Mouse (Mus musculus): Measurements from ENCODE around the gene Bbs12.

Bbs12 gene

DNA sequence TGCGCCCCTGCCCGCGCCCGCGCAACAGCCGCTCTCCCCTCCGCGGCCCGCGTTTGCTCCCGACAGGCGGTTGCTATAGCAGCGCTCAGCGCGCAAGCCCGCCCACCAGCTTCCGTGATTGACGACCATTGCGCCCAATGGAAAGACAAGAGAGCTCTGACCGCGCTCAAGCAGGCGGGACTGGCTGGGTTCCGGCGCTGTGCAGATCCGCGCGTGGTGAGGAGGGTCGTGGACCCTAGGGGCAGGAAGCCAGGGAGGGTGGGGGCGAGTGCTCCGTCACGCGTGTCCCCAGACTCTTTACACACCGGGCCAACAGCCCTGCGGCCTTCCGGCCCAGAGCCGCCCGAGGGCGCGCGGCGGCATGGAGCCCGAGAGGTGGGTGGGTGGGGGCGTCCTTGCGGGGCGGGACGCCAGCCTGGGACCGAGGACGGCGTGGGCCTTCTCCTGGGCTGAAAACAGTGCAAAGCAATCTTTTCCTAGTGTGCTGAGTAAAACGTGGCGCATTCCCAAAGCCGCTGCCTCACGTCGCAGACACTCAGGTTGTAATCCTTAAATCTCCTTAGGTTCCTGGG is at the start of gene Bbs12, which contains the start of gene Cetn4:
Gene Bbs12 (plus strand): TSS at position 185 of the 572 bp plus-strand sequence.
Gene Cetn4 (minus strand): TSS at position 339 of the 572 bp plus-strand sequence.
- DNase-seq (ENCODE audit: low read depth, low spot score) = peak; percentile 96

DNA sequence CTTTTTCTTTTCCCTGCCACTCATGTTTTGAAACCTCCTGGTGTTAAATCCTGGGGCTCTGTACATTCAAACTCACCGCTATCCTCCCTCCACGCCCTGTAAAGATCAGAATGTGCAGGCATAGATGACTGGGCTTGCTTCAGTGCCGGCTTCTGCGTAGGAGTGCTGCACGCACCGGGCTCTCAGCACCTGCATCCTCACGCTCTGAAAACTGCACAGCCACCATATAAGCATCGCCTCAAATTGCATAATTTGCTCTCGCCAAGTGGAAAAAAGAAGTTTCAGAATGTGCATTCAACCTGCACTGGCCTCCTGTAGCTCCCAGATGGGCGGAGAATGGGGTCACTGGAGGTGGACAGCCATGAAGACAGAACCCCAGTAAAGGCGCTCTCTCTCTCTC is 44.0 kb upstream of the Bbs12 start:
- no peak for DNase-seq (ENCODE audit: low read depth, low spot score)

DNA sequence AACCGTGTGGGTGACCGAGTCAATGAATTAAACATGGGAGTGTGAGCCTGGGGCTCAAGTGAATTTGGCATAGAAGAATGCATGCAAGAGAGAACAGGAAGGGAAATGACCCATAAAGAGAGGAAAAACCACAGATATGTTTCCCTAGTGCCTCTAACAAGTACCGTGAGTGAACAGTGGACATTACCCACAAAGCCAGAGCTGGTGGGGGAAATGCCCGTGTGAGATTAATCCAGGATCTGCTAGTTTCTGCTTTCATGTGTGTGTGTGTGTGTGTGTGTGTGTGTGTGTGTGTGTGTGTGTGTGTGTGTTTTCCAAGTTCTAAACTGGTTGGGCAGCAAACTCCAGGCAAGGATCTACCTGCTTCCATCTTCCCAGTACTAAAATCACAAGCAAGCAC is 42.4 kb upstream of the Bbs12 start:
- no peak for DNase-seq (ENCODE audit: low read depth, low spot score)

DNA sequence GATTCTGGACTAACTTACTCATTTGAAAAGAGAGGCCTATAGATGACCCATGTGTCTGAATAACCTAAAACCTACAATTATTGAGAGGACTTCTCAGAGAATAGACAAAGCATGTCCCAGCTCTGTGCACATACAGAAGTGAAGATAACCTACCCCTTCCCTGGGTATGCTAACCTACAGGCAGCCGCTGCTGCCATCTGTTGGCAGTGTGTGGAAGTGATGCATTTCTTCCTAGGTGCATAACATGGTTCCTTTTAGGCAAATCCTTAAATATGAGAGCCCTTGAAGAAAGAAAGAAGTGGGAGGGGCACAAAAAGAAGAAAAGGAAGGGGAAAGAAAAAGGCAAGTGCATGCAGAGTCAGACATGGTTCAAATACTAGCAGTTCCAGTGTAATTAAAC is 41.1 kb upstream of the Bbs12 start:
- peak; percentile 61 for DNase-seq (ENCODE audit: low read depth, low spot score)

DNA sequence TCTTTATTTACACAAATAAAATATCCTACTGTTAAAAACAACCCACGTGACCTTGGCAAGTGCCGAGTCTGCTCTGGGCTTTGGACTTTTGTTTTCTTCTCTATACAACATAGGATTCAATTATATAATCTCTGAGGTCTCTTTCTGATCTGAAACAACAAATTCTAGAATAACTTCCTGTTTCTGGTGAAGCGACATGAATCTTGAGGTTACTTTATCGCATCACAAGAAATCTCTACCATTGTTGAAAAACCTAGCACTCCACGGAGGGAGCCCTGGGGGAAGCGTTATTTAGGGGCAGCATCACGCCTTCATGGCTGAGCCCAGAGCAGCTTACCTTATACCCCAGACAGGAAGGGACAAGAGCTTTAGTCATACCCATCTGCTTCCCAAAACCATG is 39.3 kb upstream of the Bbs12 start:
- DNase-seq (ENCODE audit: low read depth, low spot score) = no peak

DNA sequence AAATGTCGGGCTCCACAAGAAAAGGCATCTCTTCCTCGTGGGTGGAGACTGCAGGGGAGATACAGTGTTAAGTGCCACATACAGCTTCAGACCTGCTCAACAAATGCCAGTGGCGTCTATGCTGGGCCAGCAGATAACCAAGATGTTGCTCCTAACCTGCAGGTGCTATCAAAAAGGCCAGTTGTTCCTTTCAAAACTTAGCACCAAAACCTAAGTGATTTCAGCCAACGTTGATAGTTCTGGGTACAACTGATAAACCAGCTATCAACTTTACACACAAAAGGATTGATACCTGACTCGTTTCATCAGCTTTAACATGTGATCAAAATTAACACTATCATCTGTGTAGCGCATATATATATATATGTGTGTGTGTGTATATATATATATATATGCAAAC is 37.7 kb upstream of the Bbs12 start:
- no peak for DNase-seq (ENCODE audit: low read depth, low spot score)

DNA sequence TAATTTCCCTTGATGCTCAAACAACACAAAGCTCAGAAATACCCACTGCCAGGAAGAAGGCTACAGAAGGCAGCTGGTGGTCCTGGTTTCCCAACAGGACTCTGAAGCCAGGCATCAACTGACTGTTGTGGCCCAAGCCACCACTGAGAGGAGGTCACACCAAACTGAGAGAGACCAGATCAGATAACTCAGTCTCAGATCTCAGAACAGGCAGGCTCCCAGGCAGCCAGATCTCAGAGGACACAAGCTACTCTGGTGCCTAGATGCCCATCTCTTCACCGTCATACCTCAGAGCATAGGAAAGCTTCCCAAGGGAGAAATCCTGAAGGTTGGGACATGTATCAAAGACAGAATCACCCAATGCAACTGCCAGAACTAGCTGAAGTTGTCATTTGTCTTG is 32.1 kb upstream of the Bbs12 start:
- DNase-seq (ENCODE audit: low read depth, low spot score) = no peak

DNA sequence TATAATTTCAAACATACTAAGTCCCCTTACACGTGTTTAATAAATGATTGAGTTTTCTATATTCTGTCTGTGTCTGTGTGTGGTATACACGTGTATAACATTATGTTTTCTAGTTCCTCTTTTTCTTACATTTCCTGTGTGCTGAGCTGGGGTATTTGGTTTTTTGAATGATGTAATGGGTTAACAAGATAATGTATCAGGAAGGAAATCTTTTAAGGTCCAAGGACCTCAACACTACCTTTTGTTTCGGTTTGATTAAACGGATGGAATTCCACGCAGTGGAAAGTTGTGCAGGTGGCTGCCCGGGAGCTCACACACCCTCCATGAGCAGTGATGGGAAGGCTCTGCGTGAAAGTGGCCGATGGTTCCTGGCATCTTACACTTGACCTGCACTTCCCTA is 31.5 kb upstream of the Bbs12 start:
- no peak for DNase-seq (ENCODE audit: low read depth, low spot score)

DNA sequence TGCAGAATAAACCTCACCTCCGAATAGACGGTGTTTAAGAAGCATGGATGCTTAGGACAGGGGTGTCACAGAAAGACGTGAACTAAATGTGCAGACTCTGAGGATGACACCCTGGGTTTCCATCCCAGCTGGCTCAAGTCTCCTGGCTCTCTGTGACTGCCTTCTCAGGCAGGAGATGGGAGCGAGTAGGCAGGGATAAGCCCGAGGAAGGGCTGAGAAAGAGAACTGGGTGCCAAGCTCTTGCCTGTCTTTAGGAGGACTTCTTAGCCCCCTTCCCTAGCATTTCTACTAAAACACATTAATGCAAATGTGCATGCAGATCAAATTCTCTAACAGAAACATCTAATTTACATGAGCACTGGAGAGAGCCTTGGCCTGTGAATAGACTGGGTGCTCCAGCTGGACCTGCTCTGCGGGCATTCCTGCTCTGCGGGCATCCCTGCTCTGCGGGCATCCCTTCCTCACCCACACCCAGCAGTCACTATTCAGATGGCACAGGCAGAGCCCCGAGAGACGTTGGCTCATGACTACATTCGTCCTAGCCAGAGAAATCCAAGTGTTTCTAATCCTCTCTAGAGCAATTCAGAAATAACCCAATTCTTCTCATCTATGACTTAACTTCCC is 29.9 kb upstream of the Bbs12 start:
- DNase-seq (ENCODE audit: low read depth, low spot score) = no peak

DNA sequence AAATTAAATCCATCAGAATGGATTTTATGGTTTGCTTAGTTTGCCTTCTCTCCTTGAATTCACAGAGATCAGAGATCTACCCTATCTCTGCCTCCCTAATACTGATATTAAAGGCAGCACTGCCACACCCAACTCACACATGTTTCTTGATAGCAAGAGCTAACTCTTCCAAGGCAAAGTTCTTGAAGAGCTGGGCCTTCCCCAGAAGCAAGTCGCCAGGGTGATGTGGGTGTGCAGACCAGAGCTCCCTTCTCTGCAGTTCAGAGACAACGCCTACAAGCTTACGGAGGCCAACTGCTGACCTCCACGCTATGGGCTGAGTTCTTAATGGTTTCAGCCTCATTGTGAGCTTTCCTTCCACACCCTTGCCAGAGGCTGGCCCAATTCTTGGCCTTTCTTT is 29.1 kb upstream of the Bbs12 start:
- peak; percentile 5 for DNase-seq (ENCODE audit: low read depth, low spot score)

DNA sequence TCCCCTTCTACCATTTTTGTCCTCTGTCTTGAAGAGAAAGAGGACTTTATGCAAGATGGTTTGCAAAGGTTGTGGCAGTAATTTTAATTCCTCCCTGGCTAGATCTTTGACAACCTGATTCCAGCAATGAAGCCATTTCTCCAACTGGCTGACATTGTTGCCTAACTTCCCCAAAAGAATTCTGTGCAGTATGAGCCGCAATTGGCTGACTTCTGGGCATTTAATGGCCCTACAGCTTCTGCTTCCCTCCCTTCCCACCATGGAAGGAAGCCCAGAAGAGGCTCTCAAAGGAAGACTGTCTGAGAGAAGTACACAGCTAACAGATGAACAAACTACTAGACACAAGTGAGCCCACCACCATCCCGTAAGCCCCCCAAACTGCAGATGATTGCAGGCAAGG is 23.1 kb upstream of the Bbs12 start:
- no peak for DNase-seq (ENCODE audit: low read depth, low spot score)

DNA sequence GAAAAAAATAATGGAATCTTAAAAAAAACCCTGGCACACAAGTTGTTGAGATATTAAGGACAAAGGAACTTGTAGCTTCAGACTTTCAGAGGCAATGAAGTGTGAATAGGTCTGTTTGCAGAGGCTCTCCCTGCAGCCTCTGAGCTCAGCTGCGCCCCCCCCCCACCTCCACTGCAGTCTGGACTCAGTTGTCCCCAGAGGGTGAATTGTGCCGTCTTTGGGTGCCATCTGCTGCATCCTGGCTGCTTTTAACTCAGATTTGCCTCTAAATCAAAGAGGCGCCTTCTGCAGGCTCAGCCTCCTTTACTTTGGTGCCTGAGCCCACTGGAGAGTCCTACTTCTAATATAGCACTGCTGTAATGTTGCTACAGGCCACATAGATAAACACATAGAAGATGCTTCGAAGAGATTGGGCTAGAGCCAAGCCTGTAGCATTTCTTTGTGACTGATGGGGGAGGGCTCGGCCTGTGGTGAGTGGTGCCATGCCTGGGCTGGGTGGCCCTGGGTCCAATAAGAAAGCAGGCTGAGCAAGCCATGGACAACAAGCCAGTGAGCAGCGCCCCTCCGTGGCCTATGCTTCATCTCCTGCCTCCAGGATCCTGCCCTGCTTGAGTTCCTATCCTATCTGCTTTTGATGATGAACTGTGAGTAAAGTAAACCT is 21.3 kb upstream of the Bbs12 start:
- no peak for DNase-seq (ENCODE audit: low read depth, low spot score)

DNA sequence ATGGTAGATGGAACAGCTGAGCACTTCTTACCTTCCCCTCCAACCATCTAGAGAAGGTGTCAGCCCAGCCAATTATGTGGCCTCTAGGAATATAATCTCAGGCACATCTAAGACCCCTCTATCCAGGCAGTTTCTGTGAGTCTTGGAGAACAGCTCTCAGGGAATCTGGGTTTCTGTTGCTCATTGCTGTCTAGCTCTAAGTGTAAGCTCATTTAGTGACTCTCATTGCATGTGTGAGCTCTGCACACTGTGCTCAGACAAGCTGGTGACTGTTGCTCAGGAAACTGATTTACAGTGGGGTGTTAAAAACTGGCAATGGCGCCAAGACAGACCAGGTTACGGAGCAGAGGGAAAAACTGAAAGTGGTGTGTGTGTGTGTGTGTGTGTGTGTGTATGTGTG is 20.4 kb upstream of the Bbs12 start:
- no peak for DNase-seq (ENCODE audit: low read depth, low spot score)

DNA sequence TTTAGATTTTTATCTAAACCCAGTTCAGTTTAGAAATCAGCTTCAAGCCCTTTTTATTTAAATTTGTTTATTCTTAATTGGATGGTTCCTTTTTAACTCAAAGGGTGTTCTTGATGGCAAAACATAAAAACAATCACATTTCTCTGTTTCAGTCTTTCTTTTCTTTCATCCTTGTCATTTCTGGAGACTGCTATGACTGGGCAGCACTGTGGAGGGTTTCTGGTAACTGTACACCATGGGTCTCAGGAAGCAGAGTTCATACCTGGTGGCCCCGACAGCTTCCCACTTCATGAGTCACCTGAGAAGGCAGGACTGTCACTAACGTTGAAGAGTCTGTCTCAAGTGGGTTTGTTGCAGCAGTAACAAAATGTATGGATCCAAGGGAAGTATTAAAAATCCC is 19.7 kb upstream of the Bbs12 start:
- DNase-seq (ENCODE audit: low read depth, low spot score) = no peak

DNA sequence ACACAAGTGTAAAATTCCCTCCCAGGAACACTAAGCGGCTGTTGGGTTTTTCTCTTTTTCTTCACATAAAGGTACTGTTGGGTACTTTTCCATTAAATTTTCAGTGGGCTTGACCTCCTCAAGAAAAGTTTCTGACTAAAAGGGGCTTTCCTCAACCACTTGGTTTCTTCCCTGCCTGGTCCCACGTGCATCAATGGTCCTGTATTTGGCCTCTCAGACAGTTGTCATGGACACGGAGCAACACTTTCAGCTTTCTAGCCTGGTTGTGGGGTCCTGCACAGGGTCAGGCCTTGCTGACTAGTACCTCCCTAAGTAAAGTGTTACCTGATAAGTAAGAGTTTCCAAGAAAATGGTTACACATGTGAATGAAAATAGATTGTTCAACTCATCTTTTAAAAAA is 12.9 kb upstream of the Bbs12 start:
- no peak for DNase-seq (ENCODE audit: low read depth, low spot score)

DNA sequence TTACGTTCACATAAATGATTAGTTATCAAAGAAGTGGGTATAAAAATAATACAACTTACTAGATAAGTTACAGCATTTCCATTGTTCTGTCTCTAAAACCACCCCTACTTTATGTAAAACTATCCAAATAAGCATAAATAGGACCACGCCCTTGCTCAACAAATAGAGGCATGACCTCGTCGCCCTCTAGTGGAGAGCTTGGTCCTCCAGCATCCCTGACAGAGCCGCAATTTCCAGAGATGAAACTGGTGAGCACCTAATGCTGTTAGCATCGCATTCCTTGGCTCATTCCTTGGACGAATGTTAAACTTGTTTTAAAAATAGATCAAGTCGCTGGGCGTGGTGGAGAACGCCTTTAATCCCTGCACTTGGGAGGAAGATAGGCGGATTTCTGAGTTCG is 9.7 kb upstream of the Bbs12 start:
- DNase-seq (ENCODE audit: low read depth, low spot score) = peak; percentile 87

DNA sequence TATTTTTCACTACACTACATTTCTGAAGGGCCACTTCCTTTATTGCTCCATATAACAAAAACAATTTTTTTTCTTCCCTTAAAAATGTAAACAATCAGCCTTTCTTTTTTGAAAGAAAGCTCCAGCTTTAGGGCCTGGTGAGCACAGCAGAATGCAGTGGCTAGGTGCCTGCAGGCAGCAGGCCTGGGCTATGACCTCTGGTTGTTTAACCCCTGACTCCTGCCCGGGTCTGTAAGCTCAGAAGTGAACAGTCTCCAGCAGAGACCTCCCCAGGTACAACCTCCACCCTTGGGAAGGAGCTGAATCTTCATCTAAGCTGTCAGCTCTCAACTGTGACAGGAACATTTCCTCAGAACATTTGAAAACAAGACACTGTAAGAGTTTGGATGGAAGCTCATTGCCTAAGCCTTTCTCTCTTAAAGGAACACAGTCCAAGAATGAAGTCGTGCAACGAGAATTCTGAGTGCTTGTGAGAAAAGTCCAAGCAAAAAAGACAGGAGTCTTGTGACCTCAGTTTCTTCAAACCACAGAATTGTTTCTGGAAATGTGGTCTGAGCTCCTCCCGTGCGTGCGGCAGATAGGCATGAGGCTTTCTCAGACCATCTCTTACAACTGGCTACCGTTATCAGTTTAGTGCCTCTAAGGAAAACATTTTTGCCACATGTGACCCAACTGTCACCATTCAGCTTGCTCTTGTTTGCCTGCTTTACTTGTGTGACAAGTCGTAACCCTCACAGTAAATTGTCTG is 8.8 kb upstream of the Bbs12 start:
- peak; percentile 6 for DNase-seq (ENCODE audit: low read depth, low spot score)

DNA sequence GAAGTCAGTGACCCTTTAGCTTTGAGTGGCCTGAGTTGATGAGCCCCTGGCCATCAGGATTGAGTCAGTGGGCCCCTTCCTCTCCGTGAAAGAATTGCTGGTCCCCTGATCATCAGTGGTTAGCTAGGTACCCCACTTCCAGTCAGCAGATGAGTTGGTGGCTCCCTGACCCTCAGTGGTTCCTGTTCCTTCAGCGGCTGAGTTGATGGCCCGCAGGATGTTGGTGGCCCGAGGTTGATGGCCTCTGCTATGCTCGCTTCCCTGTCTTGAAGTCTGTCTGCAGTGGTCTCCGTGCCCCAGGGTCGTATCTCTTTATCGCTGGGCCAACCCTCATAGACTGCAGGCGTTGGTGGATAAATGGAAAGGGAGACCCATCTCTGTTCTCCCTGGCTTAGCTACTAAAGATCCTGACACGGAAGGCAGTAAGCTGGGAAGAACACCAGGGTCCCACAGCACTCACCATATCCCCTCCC is 421 bp upstream of the Bbs12 start:
- no peak for DNase-seq (ENCODE audit: low read depth, low spot score)

DNA sequence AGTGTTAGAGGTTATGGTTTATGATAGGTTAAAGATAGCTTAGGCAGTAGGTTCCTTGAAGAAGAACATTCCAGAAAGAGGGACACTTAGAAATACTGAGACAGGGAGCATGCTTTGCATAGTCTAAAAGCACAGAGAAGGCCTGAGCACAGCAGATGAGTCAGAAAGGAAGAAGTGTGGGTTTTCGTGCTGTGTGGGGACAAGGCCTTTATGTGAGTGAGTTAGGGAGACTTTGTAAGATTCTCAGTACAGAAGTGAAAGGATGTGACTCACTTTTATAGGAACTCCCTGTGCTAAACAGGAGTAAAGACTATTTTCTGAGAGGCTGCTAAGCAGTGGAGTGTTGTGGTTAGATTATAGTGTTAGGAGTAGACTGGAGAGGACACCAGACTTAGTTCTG is 1.0 kb downstream of the Bbs12 start:
- DNase-seq (ENCODE audit: low read depth, low spot score) = no peak

DNA sequence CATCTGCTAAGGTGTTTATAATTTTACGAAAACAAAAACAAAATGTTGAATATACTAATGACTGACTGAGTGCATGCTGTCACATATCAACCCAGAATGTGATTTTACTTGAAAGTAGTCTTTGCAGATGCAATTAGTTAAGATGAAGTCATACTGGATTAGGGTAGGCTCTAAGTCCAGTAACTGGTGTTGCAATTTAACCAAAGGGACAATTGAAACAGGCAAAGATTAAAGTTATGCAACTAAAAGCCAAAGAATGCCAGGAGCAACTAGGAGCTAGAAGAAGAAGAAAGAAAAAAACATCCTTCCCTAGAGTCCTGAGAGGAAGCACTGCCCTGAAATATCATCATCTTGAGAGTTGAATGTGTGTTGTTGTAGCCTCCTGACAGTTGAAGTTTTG is 3.9 kb downstream of the Bbs12 start:
- no peak for DNase-seq (ENCODE audit: low read depth, low spot score)

DNA sequence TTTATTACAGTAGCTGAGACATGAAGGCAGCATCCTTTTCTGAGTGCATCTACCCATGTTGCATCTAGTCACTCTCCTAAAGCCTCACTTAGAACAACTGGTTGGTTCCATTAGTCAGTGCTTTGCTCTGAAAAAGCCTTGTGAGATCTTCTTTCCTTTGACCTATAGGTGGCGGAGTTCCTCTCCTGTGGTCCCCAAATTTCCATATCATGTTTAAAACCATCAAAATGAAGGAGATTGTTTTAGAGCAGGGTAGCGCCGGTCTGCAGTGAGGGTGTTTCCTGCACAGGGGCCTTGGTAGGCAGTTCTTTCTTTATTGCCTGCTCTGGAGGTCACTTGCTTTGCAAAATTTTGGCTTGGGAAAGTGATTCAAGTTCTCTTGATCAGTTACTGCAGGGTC is 12.0 kb downstream of the Bbs12 start:
- peak; percentile 10 for DNase-seq (ENCODE audit: low read depth, low spot score)

DNA sequence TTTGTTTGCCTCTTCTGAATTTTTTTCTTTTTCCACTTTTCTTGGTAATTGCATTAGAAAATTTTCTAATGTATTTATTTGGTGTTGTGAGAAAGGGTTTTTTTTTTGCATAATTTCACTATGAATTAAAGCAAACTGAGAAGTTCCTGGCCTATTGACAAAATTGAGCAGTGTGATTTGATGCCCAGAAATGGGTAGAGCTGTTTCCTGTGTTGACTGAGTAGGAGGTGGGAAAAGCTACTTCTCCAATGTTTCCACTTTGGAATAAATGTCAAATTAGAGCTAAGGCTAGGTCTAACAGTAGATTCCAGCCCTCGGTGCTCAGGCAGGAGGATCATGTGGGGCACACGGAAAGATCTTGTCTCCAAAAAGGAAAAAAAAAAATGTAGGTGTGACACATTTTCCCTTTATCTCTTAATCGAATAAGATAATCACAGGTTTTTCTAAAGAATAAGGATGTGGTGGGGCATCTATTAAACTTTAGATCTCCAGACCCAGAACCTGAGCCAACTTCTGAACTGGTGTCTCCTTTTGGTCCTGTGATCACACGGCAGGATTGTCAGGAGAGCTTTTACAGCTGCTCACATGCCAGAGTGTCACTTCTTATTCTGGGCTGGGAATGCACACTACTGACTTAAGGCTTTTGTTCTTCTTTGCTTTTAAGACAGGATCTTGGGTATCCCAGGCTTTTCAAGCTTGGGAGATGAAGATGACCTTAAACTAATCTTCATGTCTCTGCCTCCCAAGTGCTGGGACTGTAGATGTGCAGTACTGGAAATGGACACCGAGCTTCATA is 13.2 kb downstream of the Bbs12 start:
- DNase-seq (ENCODE audit: low read depth, low spot score) = no peak
